Mouse (Mus musculus) erythroid progenitor cell, adult 5-6 weeks (primary cell): ENCODE data around the gene Fmo5. TPM values are rescaled to one million over a fixed set of nuclear protein-coding genes. Genes with fewer than 3 reads are reported as not detected.

Experiments used
- ATAC-seq: replicated peaks from 2 replicates; pipeline ENCODE4 v1.8.0; 2016; ENCODE audit warnings: moderate number of reproducible peaks, mild to moderate bottlenecking, moderate TSS enrichment, inconsistent platforms; ENCODE audit not compliant: poor library complexity, low FRiP score, severe bottlenecking
- total RNA-seq, 2 experiments: library from RNA; stranded (forward) in 1 of 2; stranded (reverse) in 1 of 2; fragments of 150-400 nt in 1 of 2; fragments of 186-747, 209-891 nt in 1 of 2; gene quantifications; 2 replicates each; pipeline versions ENCODE4 v1.2.3 to v1.2.4; 2015 to 2017; ENCODE audit warnings: low replicate concordance in 2 of 2

Fmo5 gene
- total RNA-seq, 2 experiments from 2014 or later, result 0.83 to 2.1 TPM

DNA sequence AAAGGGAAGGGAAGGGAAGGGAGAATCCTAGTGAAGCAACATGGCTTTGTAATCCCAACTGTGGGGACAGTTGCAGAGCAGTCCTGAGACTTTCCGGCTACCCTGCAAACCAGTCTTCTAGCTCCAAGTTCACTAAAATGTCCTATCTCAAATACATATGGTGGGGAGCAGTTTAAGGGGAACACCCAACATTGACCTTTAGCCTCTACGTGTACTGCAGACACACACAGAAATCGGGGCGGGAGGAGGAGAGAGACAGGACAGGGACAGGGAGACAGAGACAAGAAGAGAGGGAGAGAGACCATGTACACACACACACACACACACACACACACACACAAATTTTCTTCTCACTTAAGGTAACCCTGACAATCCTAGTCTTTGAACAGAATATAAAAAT lies 1.3 kb downstream of the Fmo5 start:
- no peak for ATAC-seq

DNA sequence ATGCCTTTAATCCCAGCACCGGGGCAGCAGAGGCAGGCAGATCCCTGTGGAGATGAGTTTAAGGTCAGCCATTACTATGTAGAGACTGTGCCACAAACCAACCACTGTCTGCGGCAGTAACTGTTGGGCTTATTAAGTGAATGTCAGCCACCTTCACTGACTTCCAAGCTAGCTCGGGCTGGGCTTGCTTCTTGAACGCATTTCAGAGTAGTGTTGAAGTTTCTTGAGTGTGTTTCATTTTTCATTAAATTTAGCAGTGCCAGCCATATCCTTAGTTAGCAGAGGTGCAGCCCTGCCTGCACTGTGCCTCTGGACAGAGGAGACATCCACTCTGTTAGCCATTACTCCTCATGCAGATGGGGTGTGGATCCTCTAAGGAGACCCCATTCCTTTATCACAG lies 2.1 kb downstream of the Fmo5 start:
- no peak for ATAC-seq

DNA sequence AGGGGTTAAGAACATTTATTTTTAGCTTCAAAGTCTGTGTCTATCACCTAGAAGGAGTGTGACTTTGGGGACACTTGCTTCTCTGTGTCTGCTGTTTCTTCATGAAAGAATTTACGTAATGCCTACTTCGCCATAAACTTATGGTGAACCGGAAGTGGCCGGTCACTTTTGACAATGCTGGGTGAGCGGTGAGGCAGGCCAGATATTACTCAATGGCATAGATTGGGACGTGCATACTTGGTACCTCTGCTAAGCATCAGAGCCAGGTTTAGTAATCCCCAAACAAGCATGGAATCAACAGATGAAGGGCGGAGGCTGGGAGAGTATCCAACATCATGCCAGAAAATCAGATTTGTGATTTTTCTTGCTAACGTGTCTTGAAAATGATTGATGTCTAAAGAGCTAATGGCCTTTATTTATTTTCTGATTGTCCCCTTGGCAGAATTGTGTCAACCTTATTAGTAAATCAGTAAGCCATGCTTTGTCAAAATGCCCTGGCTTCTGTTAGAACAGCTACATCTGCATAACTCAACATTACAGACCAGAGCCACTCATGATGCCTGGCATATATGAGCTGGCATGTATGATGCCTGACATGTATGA lies 2.8 kb downstream of the Fmo5 start:
- no peak for ATAC-seq

GRCm38 (mm10) chr3:97633456-97633855 lies 4.9 kb downstream of the Fmo5 start:
- no peak for ATAC-seq

GRCm38 (mm10) chr3:97634288-97634761 lies 5.7 kb downstream of the Fmo5 start:
- ATAC-seq, result no peak

DNA sequence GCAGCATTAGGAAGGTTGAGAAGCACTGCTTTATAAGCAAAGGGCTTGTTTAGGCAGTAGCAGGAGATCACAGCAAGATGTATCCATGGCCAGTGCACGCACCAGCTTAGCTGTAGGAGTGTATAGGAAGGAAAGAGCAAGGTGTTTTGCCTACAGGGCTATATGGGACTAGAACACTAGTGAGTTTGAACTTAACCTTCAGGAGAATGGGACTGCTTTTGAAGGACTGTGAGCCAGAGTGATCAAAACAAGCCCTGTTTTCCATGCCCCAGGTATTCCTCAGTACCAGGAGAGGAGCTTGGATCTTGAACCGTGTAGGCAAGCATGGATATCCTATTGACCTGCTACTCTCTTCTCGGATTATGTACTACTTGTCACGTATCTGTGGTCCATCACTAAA lies 12.8 kb downstream of the Fmo5 start:
- no peak for ATAC-seq

GRCm38 (mm10) chr3:97642001-97642400 lies 13.4 kb downstream of the Fmo5 start:
- ATAC-seq, result no peak

DNA sequence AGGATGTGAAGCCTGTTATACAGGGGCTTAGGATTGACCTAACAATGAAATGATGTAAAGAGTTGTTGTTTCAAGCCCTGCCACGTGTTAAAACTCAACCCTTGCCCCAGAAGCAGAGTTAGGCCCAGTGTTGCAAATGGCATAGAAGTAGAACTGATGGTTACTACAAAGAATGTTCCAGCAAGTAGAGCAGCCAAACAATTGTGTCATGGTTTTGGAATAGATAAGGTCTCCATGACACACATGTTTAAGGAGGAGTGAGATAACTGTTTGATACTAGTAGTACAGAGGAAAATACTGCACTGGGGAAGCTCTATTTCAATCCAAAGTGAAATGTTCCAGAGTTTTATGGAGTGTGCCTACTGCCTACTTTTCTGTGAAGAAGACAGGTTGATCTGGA lies 19.9 kb downstream of the Fmo5 start:
- ATAC-seq, result no peak

GRCm38 (mm10) chr3:97649022-97649421 lies 20.4 kb downstream of the Fmo5 start:
- no peak for ATAC-seq

DNA sequence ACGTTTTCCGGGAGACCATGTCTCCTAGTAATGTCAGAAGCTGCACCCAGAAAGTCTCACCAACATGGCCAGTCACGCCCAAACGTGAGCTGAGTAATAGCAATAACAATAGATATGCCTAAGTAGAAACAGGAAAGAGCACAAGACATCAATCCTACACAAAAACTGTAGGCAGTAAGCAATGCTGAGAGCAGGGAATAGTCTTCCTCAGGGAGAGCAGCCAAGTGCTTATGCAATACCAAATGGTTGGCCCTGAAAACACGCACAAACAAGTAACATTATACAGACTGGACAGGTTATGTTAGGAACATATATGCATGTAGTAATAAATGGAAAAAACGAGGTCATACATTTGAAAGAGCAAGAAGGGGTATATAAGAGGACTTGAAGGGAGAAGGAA lies 20.9 kb downstream of the Fmo5 start:
- no peak for ATAC-seq

GRCm38 (mm10) chr3:97651604-97652003 lies 23.0 kb downstream of the Fmo5 start:
- no peak for ATAC-seq

DNA sequence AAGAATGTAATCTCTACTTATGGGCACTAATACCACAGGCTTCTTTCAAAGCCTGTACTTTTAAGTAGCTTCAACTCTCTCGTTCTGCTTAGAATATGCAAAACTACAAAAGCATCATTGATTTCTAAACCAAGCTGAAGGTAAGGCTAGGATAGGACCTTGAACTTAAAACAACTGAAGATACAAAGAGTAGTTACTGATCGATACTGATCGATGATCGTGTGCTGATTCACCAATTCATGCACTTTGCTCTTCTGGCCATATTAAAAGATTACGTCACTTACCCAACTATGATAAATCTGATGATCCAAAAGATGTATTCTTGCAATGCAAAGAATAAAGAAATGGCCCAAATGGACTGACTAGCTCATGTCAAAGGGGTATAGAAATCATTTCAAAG lies 25.2 kb downstream of the Fmo5 start:
- ATAC-seq, result no peak

GRCm38 (mm10) chr3:97654901-97655300 lies 26.3 kb downstream of the Fmo5 start:
- ATAC-seq, result no peak

DNA sequence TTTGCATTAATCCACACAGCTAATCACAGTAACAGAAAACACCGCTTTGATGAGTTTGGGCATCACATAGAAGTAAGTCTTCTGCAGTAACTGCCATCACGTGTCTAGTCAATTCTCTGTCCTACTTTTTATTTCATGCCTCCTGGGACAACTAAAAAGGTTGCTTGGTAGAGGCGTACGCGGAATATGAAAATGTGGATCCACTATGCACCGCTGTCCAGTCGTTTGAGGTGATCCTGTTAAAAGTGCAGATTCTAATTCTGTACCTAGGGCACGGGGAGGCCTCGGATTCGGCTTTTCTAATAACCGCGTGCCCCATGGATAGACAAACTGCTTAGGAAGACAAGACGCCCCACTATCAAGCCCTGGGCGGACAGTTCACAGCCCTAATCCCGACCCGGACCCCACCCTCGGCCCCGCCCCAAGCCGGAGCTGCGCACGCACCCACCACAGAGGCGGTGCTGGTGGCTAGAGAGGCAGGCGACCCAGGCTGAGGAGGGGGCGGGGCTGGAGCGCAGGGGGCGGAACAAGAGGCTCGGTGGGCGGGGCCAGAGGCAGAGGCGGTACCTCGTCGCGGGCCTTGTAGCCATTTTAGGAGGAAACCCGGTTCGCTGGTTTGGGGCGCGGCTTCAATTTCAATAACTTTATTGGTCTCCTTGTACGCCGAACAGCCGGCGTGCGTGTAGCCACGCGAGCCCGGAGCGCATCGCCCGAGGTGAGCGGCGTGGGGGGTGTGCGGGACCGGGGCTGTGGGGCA lies 29.2 kb downstream of the Fmo5 start, which contains the start of gene Prkab2:
Gene Prkab2, plus strand, starts transcription at position 539 of the 757 bp plus-strand sequence.
- ATAC-seq, result peak; percentile 93

DNA sequence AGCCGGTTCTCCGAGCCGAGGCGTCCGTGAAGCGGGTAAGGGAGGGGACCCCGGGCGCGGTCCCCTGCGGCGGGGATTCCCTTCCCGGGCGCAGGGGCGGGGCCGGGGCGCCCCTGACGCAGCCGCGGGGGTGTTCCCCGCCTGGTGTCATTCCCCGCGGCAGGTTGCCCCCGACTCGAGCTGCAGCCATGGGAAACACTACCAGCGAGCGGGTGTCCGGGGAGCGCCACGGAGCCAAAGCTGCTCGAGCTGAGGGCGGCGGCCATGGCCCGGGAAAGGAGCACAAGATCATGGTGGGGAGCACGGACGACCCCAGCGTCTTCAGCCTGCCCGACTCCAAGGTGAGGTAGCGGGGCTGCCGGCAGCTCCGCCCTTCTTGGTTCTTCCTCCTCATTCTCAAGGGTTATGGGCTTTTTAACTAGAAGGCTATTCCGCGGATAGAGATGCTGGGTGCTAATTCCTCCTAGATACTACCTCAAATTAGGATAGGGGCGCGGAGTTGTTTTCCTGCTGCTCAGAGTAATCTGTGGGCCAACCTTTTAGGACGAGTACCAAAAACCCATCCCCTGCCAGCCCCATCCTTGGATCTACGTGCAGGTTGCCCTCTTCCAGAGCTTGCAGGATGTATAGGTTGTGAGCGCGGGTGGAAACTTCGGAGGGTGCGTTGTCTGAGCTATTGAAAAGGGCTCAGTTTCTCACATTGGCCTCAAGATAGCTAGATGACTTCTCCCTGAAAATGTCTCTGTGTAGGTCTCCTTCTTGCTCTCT lies 30.0 kb downstream of the Fmo5 start:
- peak; percentile 18; the same call in 1 of the 2 replicates for ATAC-seq

GRCm38 (mm10) chr3:97659746-97660145 lies 31.1 kb downstream of the Fmo5 start:
- no peak for ATAC-seq

DNA sequence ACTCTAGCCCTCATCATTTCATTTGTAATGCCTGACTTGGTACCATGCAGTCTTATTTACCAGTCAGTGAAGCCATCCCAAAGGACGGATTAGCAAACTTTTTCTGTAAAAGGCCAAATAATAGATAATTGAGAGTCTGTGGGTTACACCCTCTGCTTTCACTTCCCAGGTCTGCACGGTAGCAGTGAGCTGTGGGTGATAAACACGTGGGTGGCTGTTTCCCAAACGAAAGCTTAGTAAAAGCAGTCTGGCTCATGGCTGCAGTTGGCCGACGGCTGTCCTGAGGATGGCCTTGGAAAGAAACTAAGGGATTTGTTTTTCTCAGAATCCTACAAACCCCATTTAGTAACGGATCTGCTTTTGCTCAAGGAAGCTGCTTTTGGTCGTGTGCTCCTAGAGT lies 32.6 kb downstream of the Fmo5 start:
- ATAC-seq, result no peak

DNA sequence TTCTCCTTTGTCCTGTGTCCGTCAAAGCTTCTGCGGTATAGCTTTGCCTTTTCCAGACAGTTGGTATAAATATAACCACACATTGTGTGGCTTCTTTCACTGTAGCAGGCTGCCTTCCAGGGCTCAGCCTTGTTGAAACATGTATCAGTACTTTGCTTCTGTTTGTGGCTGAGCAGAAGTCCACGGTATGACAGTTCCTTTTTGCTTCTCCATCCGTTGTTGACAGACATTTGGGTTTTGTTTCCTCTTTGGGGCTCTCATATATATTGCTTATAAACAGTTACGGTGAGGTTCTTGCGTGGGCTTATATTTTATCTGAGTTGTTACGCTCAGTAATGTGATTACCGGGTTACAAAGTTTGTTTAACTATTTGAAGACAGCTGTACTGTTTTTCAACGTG lies 36.9 kb downstream of the Fmo5 start:
- no peak for ATAC-seq

GRCm38 (mm10) chr3:97666154-97666553 lies 37.5 kb downstream of the Fmo5 start:
- no peak for ATAC-seq

DNA sequence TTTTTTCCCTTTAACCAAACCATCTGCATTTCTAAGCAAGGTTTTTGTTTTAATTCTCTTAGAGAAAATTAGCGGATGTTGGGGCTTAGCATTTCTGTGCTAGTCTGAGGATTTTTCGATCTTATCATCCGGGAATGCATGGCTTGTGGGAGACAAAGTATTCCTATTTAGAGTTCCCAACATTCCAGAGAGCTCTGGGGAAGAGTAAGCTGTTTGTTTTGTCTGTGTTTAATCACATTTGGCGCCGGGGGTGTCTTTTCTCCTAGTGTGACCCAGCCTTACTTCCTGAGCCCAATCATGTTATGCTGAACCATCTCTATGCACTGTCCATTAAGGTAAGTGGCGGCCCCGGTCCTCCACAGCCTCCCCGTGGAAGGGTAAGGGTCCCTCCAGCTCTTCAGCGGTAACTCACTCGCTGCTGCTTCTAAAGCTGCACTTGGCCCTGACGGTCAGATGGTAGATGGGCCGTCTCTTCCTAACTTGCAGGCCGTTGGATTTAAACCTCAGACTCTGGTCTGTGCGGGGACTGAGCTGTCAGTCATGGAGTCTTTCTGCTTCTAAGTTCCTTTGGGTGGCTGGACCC lies 38.6 kb downstream of the Fmo5 start:
- no peak for ATAC-seq
